Mouse (Mus musculus) embryonic fibroblast, embryonic 13.5 days (primary cell): Measurements from ENCODE around the gene Ankib1.

Experiments
- CTCF ChIP-seq: IDR thresholded peaks from 2 replicates; pipeline ENCODE4 v1.5.1; 2011; ENCODE audit warnings: mild to moderate bottlenecking, control low read depth, low read length, moderate library complexity, borderline replicate concordance; ENCODE audit not compliant: insufficient read depth
- POLR2A ChIP-seq: IDR thresholded peaks from 2 replicates; pipeline ENCODE4 v1.6.1; 2011; ENCODE audit warnings: low read depth, mild to moderate bottlenecking, control low read depth, low read length, moderate library complexity

DNA sequence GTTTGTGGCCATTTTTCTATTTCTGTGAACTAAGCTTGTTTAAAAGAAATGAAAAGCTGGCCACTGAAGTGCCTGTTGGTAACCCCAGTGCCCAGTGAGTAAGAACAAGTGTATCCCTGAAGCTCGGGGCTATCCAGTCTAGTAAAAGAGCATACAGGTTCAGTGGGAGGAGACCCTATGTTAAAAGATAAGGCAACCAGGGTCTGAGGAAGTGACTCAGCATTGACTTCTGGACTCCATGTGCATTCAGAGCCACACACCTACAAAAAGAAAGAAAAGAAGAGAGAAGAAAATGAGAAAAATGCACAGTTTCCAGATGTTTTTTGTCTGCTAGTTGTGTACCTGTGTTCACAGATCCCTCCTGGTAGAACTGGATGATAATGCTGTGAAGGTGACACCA lies 31.4 kb upstream of the Ankib1 start:
- TF ChIP-seq POLR2A = no peak
- no peak for TF ChIP-seq CTCF
